Mouse (Mus musculus): ENCODE results near the gene Gldn. TPM values are rescaled to one million over a fixed set of nuclear protein-coding genes. Genes with fewer than 3 reads are reported as not detected.

Gene Gldn
- polyA plus RNA-seq, 1 experiment: not detected

GRCm38 (mm10) chr9:54356756-54357155 is 70.5 kb downstream of the Gldn start:
- no peak overlapping the region for H3K27ac ChIP-seq (ENCODE audit: insufficient read depth, low read depth, low read length)

More at GRCm38 (mm10) chr9:54356756-54357155, 70.5 kb downstream of the Gldn start:
- H3K4me1 ChIP-seq (ENCODE audit: control insufficient read depth, insufficient read depth, low read length): no peaks in the 10 kb centered on the region
- H3K4me3 ChIP-seq (ENCODE audit: insufficient read depth, low read length): no peak overlapping the region
- TF ChIP-seq CTCF (IDR thresholded peaks at IDR 0.05; ENCODE audit: low read depth, low read length): no peak
- TF ChIP-seq POLR2A (IDR thresholded peaks at IDR 0.05; ENCODE audit: borderline replicate concordance, low read depth, low read length): no peak

Other genes with a start within 250 kb of the Gldn start
- gene Tnfaip8l3, start 218.1 kb upstream of the Gldn start, polyA plus RNA-seq (2012; ENCODE audit: insufficient read depth, insufficient read length, missing spikeins): not detected in 2 replicates
- not detected in 2 replicates for gene Cyp19a1, start 18.4 kb upstream of the Gldn start, polyA plus RNA-seq (2012; ENCODE audit: insufficient read depth, insufficient read length, missing spikeins)
- 34.5 and 37.1 TPM in 2 replicates for gene Dmxl2, start 215.1 kb downstream of the Gldn start, polyA plus RNA-seq (2012; ENCODE audit: insufficient read depth, insufficient read length, missing spikeins)